In genomic region chr17:27332076-27332475, GRCm38 (mm10) we compare ENCODE assay signal across 21 mouse cellular contexts.
DNase-seq lines count a peak whose midpoint lies in the region; ATAC-seq lines count a peak whose summit lies in the region.
"Had no signal": no experiment of that assay in that cellular context is flagged by ENCODE, and none has a peak within 500 bp of the region (broad histone marks: within the 10 kb centered on the region; RNA-seq: fewer than 3 reads in every experiment).

No protein-coding gene starts in this region.

- no peak overlapping the region for H3K4me3 ChIP-seq in heart, embryonic 10.5 days
- H3K4me3 ChIP-seq in midbrain, embryonic 14.5 days (replicated peaks; ENCODE audit: low read depth, low read length): no peak overlapping the region
- H3K4me3 ChIP-seq: embryonic facial prominence, embryonic 10.5 days; forebrain, embryonic 10.5 days; gastrocnemius, adult 2 months; hindbrain, embryonic 12.5 days had no signal

- no peak overlapping the region for H3K27ac ChIP-seq in heart, embryonic 10.5 days
- H3K27ac ChIP-seq in midbrain, embryonic 14.5 days (replicated peaks; ENCODE audit: low read depth, low read length): no peak overlapping the region
- H3K27ac ChIP-seq: embryonic facial prominence, embryonic 10.5 days; forebrain, embryonic 10.5 days; gastrocnemius, adult 2 months; hindbrain, embryonic 12.5 days had no signal

- peak; percentile 49 for DNase-seq in kidney, postnatal 14 days
- DNase-seq in kidney, adult 18-20 months: no peak
- peak; percentile 26 for DNase-seq in 3T3-L1 (ENCODE audit: low read depth, low spot score)
- peak; percentile 33 for DNase-seq in 416B (ENCODE audit: low read depth)
- DNase-seq in fibroblast of lung, adult 2 months (ENCODE audit: low read depth): peak; percentile 23
- no peak for DNase-seq in heart, embryonic 10.5 days (ENCODE audit: low spot score)
- no peak for DNase-seq in midbrain, embryonic 14.5 days
- no peak for DNase-seq in cerebellum, postnatal 10 days
- DNase-seq: adrenal gland, adult 8-10 months; adrenal gland, postnatal 36 days; cerebellum, adult 8-10 months; cerebellum, postnatal 25 days; gastrocnemius, adult 2 months; gastrocnemius, postnatal 25 days; heart, postnatal 10 days; heart, postnatal 4 days had no signal

- H3K27me3 ChIP-seq in heart, embryonic 10.5 days (ENCODE audit: insufficient read depth, poor library complexity, severe bottlenecking): peaks cover 38% of the 10 kb centered on the region; the same call in 1 of the 2 replicates
- no peaks in the 10 kb centered on the region for H3K27me3 ChIP-seq in midbrain, embryonic 14.5 days (ENCODE audit: control insufficient read depth, insufficient read depth, low read length)
- H3K27me3 ChIP-seq: hindbrain, embryonic 12.5 days had no signal

- no peak for ATAC-seq in midbrain, embryonic 14.5 days (ENCODE audit: low FRiP score, low TSS enrichment)
- ATAC-seq: forebrain, embryonic 14.5 days; hindbrain, embryonic 16.5 days had no signal

- H3K36me3 ChIP-seq in heart, embryonic 10.5 days: no peaks in the 10 kb centered on the region
- H3K36me3 ChIP-seq in midbrain, embryonic 14.5 days (ENCODE audit: control insufficient read depth, insufficient read depth, low read length): no peaks in the 10 kb centered on the region
- H3K36me3 ChIP-seq: embryonic facial prominence, embryonic 10.5 days; forebrain, embryonic 10.5 days; hindbrain, embryonic 12.5 days had no signal

- WGBS in heart, embryonic 10.5 days: 79% methylated on average over 4 of the region's 4 CpGs
- 84% methylated on average over 4 of the region's 4 CpGs for WGBS in midbrain, embryonic 14.5 days

- peaks cover 25% of the 10 kb centered on the region for H3K4me1 ChIP-seq in heart, embryonic 10.5 days
- H3K4me1 ChIP-seq in midbrain, embryonic 14.5 days (ENCODE audit: control insufficient read depth, insufficient read depth, low read length): peaks cover 5% of the 10 kb centered on the region

- no peaks in the 10 kb centered on the region for H3K9me3 ChIP-seq in heart, embryonic 10.5 days
- H3K9me3 ChIP-seq in midbrain, embryonic 14.5 days (ENCODE audit: control insufficient read depth, low read length): no peaks in the 10 kb centered on the region
- H3K9me3 ChIP-seq: embryonic facial prominence, embryonic 10.5 days; forebrain, embryonic 10.5 days; hindbrain, embryonic 12.5 days had no signal

- no peak overlapping the region for H3K4me2 ChIP-seq in midbrain, embryonic 14.5 days (ENCODE audit: low read length)
- H3K4me2 ChIP-seq: hindbrain, embryonic 12.5 days had no signal

- H3K9ac ChIP-seq in midbrain, embryonic 14.5 days (replicated peaks; ENCODE audit: low read length): no peak overlapping the region
- H3K9ac ChIP-seq: hindbrain, embryonic 12.5 days had no signal

Comparison
In these comparisons a context has a peak if more than half of its experiments do, and no peak if none do; other contexts are left out.
1. DNase-seq: peak in kidney, postnatal 14 days (single experiment), 3T3-L1 (single experiment), 416B (single experiment) and fibroblast of lung, adult 2 months (single experiment); none in kidney, adult 18-20 months (single experiment), heart, embryonic 10.5 days (single experiment), midbrain, embryonic 14.5 days (single experiment) and cerebellum, postnatal 10 days (0 of 2).